Mouse (Mus musculus): ENCODE measurements around the gene Slc35b2.

The Slc35b2 gene

GRCm38 (mm10) chr17:45599446-45600242, 36.0 kb downstream of the Slc35b2 start, which contains the start of gene Slc29a1:
Slc29a1 (minus strand) TSS chr17:45599606.
- DNase-seq (ENCODE audit: low read depth, low spot score): no peak

GRCm38 (mm10) chr17:45600267-45600666, 36.6 kb downstream of the Slc35b2 start:
- DNase-seq (ENCODE audit: low read depth, low spot score): no peak

GRCm38 (mm10) chr17:45601325-45601724, 37.7 kb downstream of the Slc35b2 start:
- DNase-seq (ENCODE audit: low read depth, low spot score): no peak

- no peak for DNase-seq (ENCODE audit: low read depth, low spot score)
These were observed 38.2 kb downstream of the Slc35b2 start, which contains the start of gene Mymx for GRCm38 (mm10) chr17:45601877-45602304. Mymx (minus strand) TSS chr17:45602102.

GRCm38 (mm10) chr17:45602984-45603383, 39.3 kb downstream of the Slc35b2 start:
- DNase-seq (ENCODE audit: low read depth, low spot score): no peak

- DNase-seq (ENCODE audit: low read depth, low spot score): no peak
These were observed 43.6 kb downstream of the Slc35b2 start for GRCm38 (mm10) chr17:45606992-45607879.

GRCm38 (mm10) chr17:45608396-45608795, 44.7 kb downstream of the Slc35b2 start:
- no peak for DNase-seq (ENCODE audit: low read depth, low spot score)

- peak; percentile 65 for DNase-seq (ENCODE audit: low read depth, low spot score)
These were observed 46.6 kb downstream of the Slc35b2 start for GRCm38 (mm10) chr17:45610144-45610866.

GRCm38 (mm10) chr17:45612008-45612407, 48.3 kb downstream of the Slc35b2 start:
- DNase-seq (ENCODE audit: low read depth, low spot score): no peak

GRCm38 (mm10) chr17:45612921-45613320, 49.2 kb downstream of the Slc35b2 start:
- no peak for DNase-seq (ENCODE audit: low read depth, low spot score)

- DNase-seq (ENCODE audit: low read depth, low spot score): peak; percentile 87
These were observed 52.5 kb downstream of the Slc35b2 start for GRCm38 (mm10) chr17:45616046-45616650.

GRCm38 (mm10) chr17:45616679-45617078, 53.0 kb downstream of the Slc35b2 start:
- no peak for DNase-seq (ENCODE audit: low read depth, low spot score)
